Mouse (Mus musculus) hindbrain, embryonic 14.5 days (tissue): ENCODE measurements at regions not wholly inside any gene's neighbourhood (a gene's known extent, or its start where the extent isn't known, plus 50 kb on each side); places are given as distances from the start of the nearest gene placed in this dataset.
"Not testable (repeated sequence)": the region's sequence is repeated elsewhere in the genome, so short reads cannot be mapped to it uniquely, and the experiment has no call there.

Experiments
- ATAC-seq: fragments of 200-750 bp; cut with Nextera tagmentation; 2 replicates; pipeline ENCODE4 v1.8.0; 2017; ENCODE audit warnings: moderate number of reproducible peaks, mild to moderate bottlenecking, moderate TSS enrichment, moderate library complexity; ENCODE audit not compliant: low FRiP score
- DNase-seq: peaks from one replicate; pipeline ENCODE4 v3.0.0-alpha.2; 2015; ENCODE audit warnings: low spot score
- H3K27ac ChIP-seq: fragments of 300-500 bp; sonication (generic); 2 replicates; pipeline ENCODE4 v1.5.1; 2014; ENCODE audit warnings: mild to moderate bottlenecking, moderate library complexity
- H3K27me3 ChIP-seq: fragments of 300-500 bp; sonication (generic); 2 replicates; pipeline ENCODE4 v1.6.1; 2014; ENCODE audit warnings: mild to moderate bottlenecking, low read length, mixed read lengths; ENCODE audit not compliant: control insufficient read depth, insufficient read depth
- H3K36me3 ChIP-seq: fragments of 300-500 bp; sonication (generic); replicated peaks from 2 replicates; pipeline ENCODE4 v1.6.1; 2014; ENCODE audit not compliant: control insufficient read depth, insufficient read depth
- H3K4me1 ChIP-seq: fragments of 300-500 bp; sonication (generic); replicated peaks from 2 replicates; pipeline ENCODE4 v1.6.1; 2014; ENCODE audit warnings: antibody characterized with exemption, low read length, mixed read lengths; ENCODE audit not compliant: control insufficient read depth, insufficient read depth
- H3K4me2 ChIP-seq: fragments of 300-500 bp; sonication (generic); replicated peaks from 2 replicates; pipeline ENCODE4 v1.6.1; 2014; ENCODE audit warnings: mild to moderate bottlenecking, moderate library complexity
- H3K4me3 ChIP-seq: fragments of 300-500 bp; sonication (generic); replicated peaks from 2 replicates; pipeline ENCODE4 v1.5.1; 2014; ENCODE audit warnings: mild to moderate bottlenecking, low read length
- H3K9ac ChIP-seq: fragments of 300-500 bp; sonication (generic); 2 replicates; pipeline ENCODE4 v1.6.1; 2014
- H3K9me3 ChIP-seq: fragments of 300-500 bp; sonication (generic); 2 replicates; pipeline ENCODE4 v1.6.1; 2016; ENCODE audit warnings: low read length; ENCODE audit not compliant: control insufficient read depth
- WGBS: fragments of 180-500 bp; shearing (Covaris S2); extraction: QIAGEN DNeasy Blood & Tissue Kit; methylation state at CpG from one replicate; pipeline ENCODE4 v1.1.7; 2014; 5-methylcytosine and 5-hydroxymethylcytosine counted together

DNA sequence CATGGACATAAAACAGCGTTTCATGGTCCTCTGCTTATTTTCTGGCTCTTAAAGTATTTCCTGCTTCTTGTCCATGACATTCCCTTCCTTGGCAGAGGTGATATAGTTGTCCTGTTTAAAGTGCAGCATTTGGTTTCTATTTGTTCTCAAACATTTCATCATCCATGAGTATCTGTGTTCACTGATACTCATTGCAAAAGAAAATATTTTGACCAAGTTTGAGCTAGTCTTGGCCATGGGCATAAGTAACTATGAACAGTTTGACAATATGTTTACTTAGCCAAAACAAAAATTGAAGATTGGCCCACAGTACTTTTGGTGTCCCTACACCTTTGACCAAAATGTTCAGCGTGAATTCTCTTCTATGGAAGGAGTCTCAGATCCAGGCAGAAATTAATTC lies 58.7 kb upstream of the 2310057J18Rik start:
- 85% methylated on average over 2 of the region's 2 CpGs for WGBS
- ATAC-seq, H3K4me3 ChIP-seq: not testable (repeated sequence)

GRCm38 (mm10) chr10:29087823-29088222 lies 55.8 kb upstream of the Soga3 start:
- DNase-seq (peak; percentile 52), ATAC-seq (no peak)
- Histone ChIP-seq H3K36me3 (no peaks in the 10 kb centered on the region), H3K27ac (no peak overlapping the region), H3K27me3 (no peaks in the 10 kb centered on the region), H3K4me3 (no peak overlapping the region), H3K9ac (no peak overlapping the region), H3K9me3 (no peaks in the 10 kb centered on the region), H3K4me2 (no peak overlapping the region), H3K4me1 (no peaks in the 10 kb centered on the region)
- WGBS = 32% methylated on average over 1 of the region's 1 CpGs

More for the DNA sequence above, 58.7 kb upstream of the 2310057J18Rik start:
- H3K4me1 ChIP-seq, H3K36me3 ChIP-seq, H3K4me2 ChIP-seq, H3K27ac ChIP-seq, H3K9me3 ChIP-seq, H3K9ac ChIP-seq, H3K27me3 ChIP-seq, DNase-seq: not testable (repeated sequence)
